Mouse (Mus musculus): ENCODE results near the gene Spag6. TPM values are rescaled to one million over a fixed set of nuclear protein-coding genes. Genes with fewer than 3 reads are reported as not detected.

Spag6 gene
- polyA plus RNA-seq, 2 experiments: not detected

GRCm38 (mm10) chr2:18778220-18778619 is 84.4 kb downstream of the Spag6 start:
- no peak overlapping the region for H3K27ac ChIP-seq
- DNase-seq (ENCODE audit: low read depth in 3 of 3, low spot score in 3 of 3) (no peak), ATAC-seq (ENCODE audit: insufficient read depth) (no peak)
- no peaks in the 10 kb centered on the region; the same call in 1 of the 2 replicates for H3K27me3 ChIP-seq (ENCODE audit: control insufficient read depth, insufficient read depth, low read length)
- no peaks in the 10 kb centered on the region for H3K36me3 ChIP-seq (replicated peaks; ENCODE audit: control insufficient read depth, insufficient read depth, low read depth)
- H3K9me3 ChIP-seq (ENCODE audit: control insufficient read depth, low read length): no peaks in the 10 kb centered on the region
- no peak overlapping the region for H3K9ac ChIP-seq (replicated peaks)
- TF ChIP-seq EP300 (IDR thresholded peaks at IDR 0.05; ENCODE audit: low read depth) (no peak), CTCF (IDR thresholded peaks at IDR 0.05; ENCODE audit: low read depth) (no peak)
- 35% methylated on average over 9 of the region's 9 CpGs for WGBS (ENCODE audit: insufficient replicate concordance)
- no peak overlapping the region for H3K4me2 ChIP-seq (ENCODE audit: low read depth)
- 0 out of 4 replicates have a peak, but pooled peaks cover 0 to 3% of the 10 kb centered on the region in 2 experiments for H3K4me1 ChIP-seq (replicated peaks; ENCODE audit: control insufficient read depth in 2 of 2, insufficient read depth in 2 of 2, low read length in 1 of 2)
- no peak overlapping the region for H3K4me3 ChIP-seq (ENCODE audit: insufficient read depth in 1 of 2, low read depth in 2 of 2, low read length in 2 of 2)

- no peaks in the 10 kb centered on the region for H3K9me3 ChIP-seq (ENCODE audit: control insufficient read depth, low read length)
- TF ChIP-seq CTCF (IDR thresholded peaks at IDR 0.05; ENCODE audit: low read depth) (no peak), EP300 (IDR thresholded peaks at IDR 0.05; ENCODE audit: low read depth) (no peak)
- no peaks in the 10 kb centered on the region for H3K36me3 ChIP-seq (replicated peaks; ENCODE audit: control insufficient read depth, insufficient read depth, low read depth)
- no peak overlapping the region for H3K4me3 ChIP-seq (ENCODE audit: insufficient read depth in 1 of 2, low read depth in 2 of 2, low read length in 2 of 2)
- H3K27me3 ChIP-seq (ENCODE audit: control insufficient read depth, insufficient read depth, low read length): no peaks in the 10 kb centered on the region
- H3K27ac ChIP-seq: no peak overlapping the region
- 36% methylated on average over 3 of the region's 3 CpGs for WGBS (ENCODE audit: insufficient replicate concordance)
- no peak for DNase-seq (ENCODE audit: low read depth in 3 of 3, low spot score in 3 of 3)
- H3K4me2 ChIP-seq (ENCODE audit: low read depth): no peak overlapping the region
- H3K9ac ChIP-seq (replicated peaks): no peak overlapping the region
- no peaks in the 10 kb centered on the region for H3K4me1 ChIP-seq (replicated peaks; ENCODE audit: control insufficient read depth in 2 of 2, insufficient read depth in 2 of 2, low read length in 1 of 2)
- no peak for ATAC-seq (ENCODE audit: insufficient read depth)
Observed at GRCm38 (mm10) chr2:18779830-18780229, 86.0 kb downstream of the Spag6 start.

GRCm38 (mm10) chr2:18781296-18781695 is 87.5 kb downstream of the Spag6 start:
- Histone ChIP-seq H3K27me3 (ENCODE audit: control insufficient read depth, insufficient read depth, low read length) (no peaks in the 10 kb centered on the region), H3K9ac (replicated peaks) (no peak overlapping the region), H3K4me2 (ENCODE audit: low read depth) (no peak overlapping the region), H3K27ac (no peak overlapping the region), H3K4me1 (replicated peaks; ENCODE audit: control insufficient read depth in 2 of 2, insufficient read depth in 2 of 2, low read length in 1 of 2) (no peaks in the 10 kb centered on the region), H3K9me3 (ENCODE audit: control insufficient read depth, low read length) (no peaks in the 10 kb centered on the region), H3K36me3 (replicated peaks; ENCODE audit: control insufficient read depth, insufficient read depth, low read depth) (no peaks in the 10 kb centered on the region), H3K4me3 (ENCODE audit: insufficient read depth in 1 of 2, low read depth in 2 of 2, low read length in 2 of 2) (no peak overlapping the region)
- WGBS (ENCODE audit: insufficient replicate concordance): 66% methylated on average over 7 of the region's 7 CpGs
- DNase-seq (ENCODE audit: low read depth in 3 of 3, low spot score in 3 of 3): no peak
- no peak for ATAC-seq (ENCODE audit: insufficient read depth)
- no peak for TF ChIP-seq EP300 (IDR thresholded peaks at IDR 0.05; ENCODE audit: low read depth)
- TF ChIP-seq CTCF (IDR thresholded peaks at IDR 0.05; ENCODE audit: low read depth): no peak

- DNase-seq (ENCODE audit: low read depth in 3 of 3, low spot score in 3 of 3) (no peak), ATAC-seq (ENCODE audit: insufficient read depth) (no peak)
- no peak overlapping the region for H3K4me3 ChIP-seq (ENCODE audit: insufficient read depth in 1 of 2, low read depth in 2 of 2, low read length in 2 of 2)
- TF ChIP-seq CTCF (IDR thresholded peaks at IDR 0.05; ENCODE audit: low read depth) (no peak), EP300 (IDR thresholded peaks at IDR 0.05; ENCODE audit: low read depth) (no peak)
- H3K9me3 ChIP-seq (ENCODE audit: control insufficient read depth, low read length): no peaks in the 10 kb centered on the region
- WGBS (ENCODE audit: insufficient replicate concordance): 65% methylated on average over 4 of the region's 4 CpGs
- H3K27ac ChIP-seq: no peak overlapping the region
- no peak overlapping the region for H3K4me2 ChIP-seq (ENCODE audit: low read depth)
- H3K27me3 ChIP-seq (ENCODE audit: control insufficient read depth, insufficient read depth, low read length): peaks cover 16% of the 10 kb centered on the region
- H3K4me1 ChIP-seq (replicated peaks; ENCODE audit: control insufficient read depth in 2 of 2, insufficient read depth in 2 of 2, low read length in 1 of 2): no peaks in the 10 kb centered on the region
- no peaks in the 10 kb centered on the region for H3K36me3 ChIP-seq (replicated peaks; ENCODE audit: control insufficient read depth, insufficient read depth, low read depth)
- H3K9ac ChIP-seq (replicated peaks): no peak overlapping the region
Observed at GRCm38 (mm10) chr2:18794261-18794660, 100.4 kb downstream of the Spag6 start.

DNA sequence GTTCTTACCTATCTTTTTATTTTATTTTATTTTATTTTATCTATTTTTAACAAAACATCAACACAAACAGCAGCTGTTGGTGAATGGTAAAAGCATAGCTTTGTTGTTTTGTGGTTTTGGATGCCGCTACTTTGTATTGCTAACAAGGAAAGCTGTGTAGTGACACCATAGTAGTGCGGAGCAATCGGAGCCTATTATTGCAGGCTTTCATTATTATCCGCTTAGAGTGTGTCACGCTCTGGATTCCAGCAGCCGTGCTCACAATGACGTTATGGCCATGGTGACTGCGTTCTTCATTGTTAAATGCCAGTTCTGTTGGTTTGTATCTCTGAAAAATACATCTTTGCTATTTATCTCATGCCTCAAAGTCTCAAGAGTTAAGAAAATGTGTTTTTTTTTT is 103.9 kb downstream of the Spag6 start:
- 67% methylated on average over 8 of the region's 8 CpGs for WGBS (ENCODE audit: insufficient replicate concordance)
- Histone ChIP-seq H3K4me3 (ENCODE audit: insufficient read depth in 1 of 2, low read depth in 2 of 2, low read length in 2 of 2) (no peak overlapping the region), H3K27me3 (ENCODE audit: control insufficient read depth, insufficient read depth, low read length) (peaks cover 50% of the 10 kb centered on the region), H3K36me3 (replicated peaks; ENCODE audit: control insufficient read depth, insufficient read depth, low read depth) (no peaks in the 10 kb centered on the region), H3K27ac (no peak overlapping the region), H3K4me2 (ENCODE audit: low read depth) (no peak overlapping the region), H3K9me3 (ENCODE audit: control insufficient read depth, low read length) (no peaks in the 10 kb centered on the region), H3K4me1 (replicated peaks; ENCODE audit: control insufficient read depth in 2 of 2, insufficient read depth in 2 of 2, low read length in 1 of 2) (no peaks in the 10 kb centered on the region), H3K9ac (replicated peaks) (no peak overlapping the region)
- no peak for TF ChIP-seq CTCF (IDR thresholded peaks at IDR 0.05; ENCODE audit: low read depth)
- TF ChIP-seq EP300 (IDR thresholded peaks at IDR 0.05; ENCODE audit: low read depth): no peak
- DNase-seq (ENCODE audit: low read depth in 3 of 3, low spot score in 3 of 3) (no peak), ATAC-seq (ENCODE audit: insufficient read depth) (no peak)

Data from liver, embryonic 14.5 days (tissue).